Mouse (Mus musculus) heart, postnatal 4 days (tissue): ENCODE results near the gene Pls3. TPM values are rescaled to one million over a fixed set of nuclear protein-coding genes. Genes with fewer than 3 reads are reported as not detected.
A peak's percentile ranks its signal among the peaks of the same experiment; 100 is the strongest.

ENCODE experiments used
- DNase-seq: peaks from one replicate; pipeline ENCODE4 v3.0.0; 2021
- total RNA-seq, 2 experiments: library from RNA; stranded (reverse); gene quantifications; 2 replicates each; pipeline ENCODE4 v1.2.3; 2021

Pls3 gene
- total RNA-seq: 10 to 100 TPM; 76.0 to 78.7 TPM

DNA sequence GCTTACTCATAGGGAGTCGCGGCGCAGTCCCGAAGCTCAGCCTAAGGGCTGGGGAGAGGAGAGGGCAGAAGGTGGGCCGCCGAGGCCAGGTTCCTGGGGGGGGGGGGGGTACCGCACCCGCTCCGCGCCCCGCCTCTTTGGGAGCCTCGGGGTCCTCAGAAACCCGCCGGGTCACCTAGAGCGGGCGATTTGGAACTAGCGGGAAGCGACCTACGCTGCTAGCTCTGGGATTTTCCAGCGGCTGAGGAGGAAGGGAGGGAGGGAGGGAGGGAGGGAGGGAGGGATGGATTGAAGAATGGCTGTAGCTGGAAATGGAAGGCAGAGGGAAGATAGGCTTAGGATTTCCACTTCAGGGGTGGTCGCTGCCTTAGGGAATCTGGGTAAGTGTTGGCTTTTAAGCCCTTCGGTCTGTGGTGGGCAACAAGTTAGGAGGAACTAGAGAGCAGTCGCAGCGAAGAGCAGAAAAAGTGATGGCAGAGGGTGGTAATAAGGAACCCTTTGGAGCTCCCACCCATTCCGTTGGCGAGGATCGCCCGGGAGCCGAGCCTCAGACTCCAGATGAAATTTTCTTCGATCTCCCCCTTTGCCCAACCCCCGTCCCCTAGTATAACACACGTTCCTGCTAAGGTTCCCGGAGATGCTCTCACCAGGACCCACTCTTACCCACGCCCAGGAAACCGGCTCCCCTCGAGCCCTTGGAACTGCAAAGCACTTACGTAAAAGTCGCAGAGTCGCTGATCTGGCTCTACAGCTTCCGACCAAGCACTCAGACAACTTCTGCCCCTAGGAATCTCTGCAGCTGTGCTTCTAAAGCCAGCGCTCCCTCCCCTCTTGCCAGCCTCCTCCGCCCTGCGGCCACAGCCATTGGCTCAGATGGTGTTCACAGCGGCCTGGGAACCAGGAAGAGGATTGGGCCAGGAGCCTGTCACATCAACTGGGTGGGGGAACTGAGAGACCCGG lies at the start of gene Pls3:
Gene Pls3 (minus strand): TSS at position 851 of the 960 bp plus-strand sequence.
- peak; percentile 85 for DNase-seq

DNA sequence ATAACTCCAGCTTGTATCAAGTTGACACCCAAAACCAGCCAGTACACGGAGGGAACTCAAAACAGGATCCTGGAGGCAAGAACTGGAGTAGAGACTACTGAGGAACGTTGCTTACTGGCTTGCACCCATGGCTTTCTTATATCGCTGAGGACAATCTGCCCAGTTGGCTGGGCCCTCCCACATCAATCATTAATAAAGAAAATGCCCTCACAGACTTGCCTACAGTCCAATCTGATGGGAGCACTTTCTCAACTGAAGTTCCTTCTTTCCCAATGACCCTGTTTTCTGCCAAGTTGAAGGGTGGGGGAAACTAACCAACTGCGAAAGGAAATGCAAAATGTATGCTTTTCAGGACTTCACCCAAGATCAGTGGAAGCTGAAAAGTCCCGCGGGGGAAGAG lies 20.7 kb upstream of the Pls3 start:
- DNase-seq: no peak

- DNase-seq: no peak
Observed at GRCm38 (mm10) chrX:75875566-75875965, 584 bp upstream of the Pls3 start.

GRCm38 (mm10) chrX:75873813-75874212 lies 1.2 kb downstream of the Pls3 start:
- peak; percentile 42 for DNase-seq

DNA sequence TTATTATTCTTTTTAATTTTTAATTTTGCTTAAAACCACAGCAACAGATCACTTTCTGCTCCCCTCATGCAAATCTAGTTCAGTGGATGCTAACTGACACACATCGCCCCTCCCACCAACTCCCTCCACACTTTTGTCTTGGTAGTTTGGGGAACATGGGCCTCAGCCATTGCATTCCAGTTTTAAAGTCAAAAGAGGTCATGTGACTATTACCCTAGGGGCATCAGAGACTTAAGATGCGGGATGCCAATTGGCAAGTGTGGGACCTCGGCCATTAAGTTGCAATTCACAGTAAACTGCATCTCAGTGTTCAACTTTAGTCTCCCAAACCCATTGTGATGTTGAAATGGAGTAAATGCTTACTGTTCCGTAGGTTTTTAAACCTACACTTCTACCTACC lies 1.7 kb downstream of the Pls3 start:
- no peak for DNase-seq

DNA sequence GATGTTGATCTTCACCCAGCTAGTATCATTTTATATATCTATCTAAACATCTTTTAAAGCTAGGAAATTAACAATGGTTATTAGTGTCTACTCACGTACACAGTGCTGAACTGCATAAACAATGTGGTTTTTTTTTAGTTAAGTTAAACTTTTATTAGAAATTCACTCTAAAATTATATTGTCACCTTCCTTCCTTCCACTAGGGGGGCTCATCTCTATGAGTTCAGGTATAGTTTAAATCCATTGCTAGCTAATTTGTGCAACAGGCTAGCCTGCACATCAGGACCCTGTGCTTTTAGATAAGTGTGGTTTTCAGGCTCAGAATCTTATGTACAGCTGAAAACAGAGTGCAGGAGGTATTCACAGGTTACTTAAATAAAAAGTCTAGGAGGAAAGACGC lies 3.1 kb downstream of the Pls3 start:
- DNase-seq: no peak

DNA sequence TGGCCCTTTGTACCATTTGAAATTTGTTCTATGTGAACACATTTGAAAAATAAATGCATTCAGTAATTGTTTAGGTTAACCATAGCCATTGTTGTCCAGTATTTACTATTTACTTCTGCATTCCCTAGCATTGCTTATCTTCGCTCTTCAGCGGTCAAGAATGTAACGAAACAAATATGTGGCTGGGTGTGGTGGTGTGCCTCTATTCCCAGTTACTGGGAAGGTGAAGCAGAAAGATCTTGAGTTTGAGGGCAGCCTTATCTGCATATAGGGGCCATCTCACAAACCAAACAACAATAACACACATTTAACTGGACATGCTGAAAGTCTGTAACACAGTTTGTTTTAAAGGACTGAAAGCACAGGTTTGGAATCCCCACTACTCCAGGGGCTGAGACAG lies 13.3 kb downstream of the Pls3 start:
- DNase-seq: no peak

DNA sequence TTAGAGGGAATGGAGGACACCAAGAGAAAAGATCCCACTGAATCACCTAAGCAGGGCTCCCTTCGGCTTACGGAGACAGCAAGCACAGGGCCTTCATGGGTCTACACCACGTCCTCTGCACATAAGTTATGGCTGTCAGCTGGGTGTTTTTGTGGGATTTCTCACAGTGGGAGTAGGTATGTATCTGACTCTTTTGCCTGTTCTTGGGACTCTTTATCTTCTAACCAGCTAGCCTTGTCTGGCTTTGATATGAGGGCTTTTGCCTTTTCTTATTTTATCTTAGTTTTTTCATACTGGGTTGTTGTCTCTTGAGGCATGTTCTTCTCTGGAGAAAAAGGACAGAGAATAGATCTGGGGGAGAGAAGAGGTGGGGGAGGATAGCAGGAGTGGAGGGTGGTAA lies 20.7 kb downstream of the Pls3 start:
- DNase-seq: no peak

- DNase-seq: no peak
Observed at GRCm38 (mm10) chrX:75844290-75844689, 30.7 kb downstream of the Pls3 start.

DNA sequence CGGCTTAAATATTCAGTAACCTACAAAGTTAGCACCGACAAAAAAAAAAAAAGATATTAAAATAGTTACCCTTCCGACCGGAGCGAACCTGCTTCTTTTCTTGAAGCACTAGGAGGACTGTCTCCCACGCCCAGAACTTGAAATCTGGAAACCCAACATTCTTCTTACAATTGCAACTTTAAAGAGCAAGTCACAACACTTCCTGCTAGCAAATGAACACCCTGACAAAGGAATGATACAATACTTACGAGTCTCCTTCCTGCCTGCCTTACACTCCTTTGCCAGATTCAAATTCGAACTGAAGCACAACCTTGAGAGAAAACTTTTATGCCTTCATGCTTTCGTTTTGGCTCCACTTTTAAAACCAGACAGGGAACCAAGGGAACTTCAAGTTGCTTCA lies 32.1 kb downstream of the Pls3 start:
- no peak for DNase-seq

GRCm38 (mm10) chrX:75842120-75842519 lies 32.9 kb downstream of the Pls3 start:
- DNase-seq: no peak

GRCm38 (mm10) chrX:75840263-75840662 lies 34.7 kb downstream of the Pls3 start:
- DNase-seq: no peak

GRCm38 (mm10) chrX:75834836-75835235 lies 40.1 kb downstream of the Pls3 start:
- no peak for DNase-seq

DNA sequence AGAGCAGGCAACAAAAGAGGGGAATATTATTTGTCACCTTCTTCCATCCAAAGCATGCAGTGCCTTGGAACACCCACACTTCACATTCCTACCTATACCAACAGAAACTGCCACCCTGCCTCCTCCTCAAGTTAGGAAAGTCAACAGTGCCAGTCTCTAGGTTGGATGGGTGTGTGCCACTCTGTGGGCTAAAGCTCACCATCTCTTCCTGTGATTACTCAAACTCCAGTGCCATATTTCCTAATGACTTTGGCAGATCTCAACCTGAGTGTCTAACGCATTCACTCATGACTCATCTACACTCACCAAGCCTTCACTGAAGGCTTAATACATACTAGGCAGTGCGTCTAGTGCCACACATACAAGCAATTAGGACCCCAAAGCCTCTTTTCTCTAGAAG lies 40.7 kb downstream of the Pls3 start:
- DNase-seq: no peak

GRCm38 (mm10) chrX:75833006-75833641 lies 41.9 kb downstream of the Pls3 start:
- no peak for DNase-seq

DNA sequence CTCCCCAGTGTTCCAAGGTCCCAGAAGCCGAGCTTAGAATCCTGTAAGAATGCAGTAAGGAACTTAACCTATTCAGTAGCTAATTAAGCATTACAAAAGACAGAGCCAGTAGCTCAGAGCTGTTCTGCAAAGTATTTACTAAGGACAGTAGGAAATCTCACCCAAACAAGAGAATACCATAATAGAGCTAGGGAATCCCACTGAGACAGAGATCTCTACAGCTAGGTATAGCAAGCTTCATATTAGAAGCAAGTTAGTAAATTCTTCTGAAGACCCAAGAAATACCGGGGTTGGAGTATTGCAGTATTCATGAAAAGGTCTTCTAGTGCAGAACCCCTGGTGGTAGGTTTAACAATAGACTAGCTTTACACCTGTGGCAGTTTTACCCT lies 45.1 kb downstream of the Pls3 start:
- no peak for DNase-seq

DNA sequence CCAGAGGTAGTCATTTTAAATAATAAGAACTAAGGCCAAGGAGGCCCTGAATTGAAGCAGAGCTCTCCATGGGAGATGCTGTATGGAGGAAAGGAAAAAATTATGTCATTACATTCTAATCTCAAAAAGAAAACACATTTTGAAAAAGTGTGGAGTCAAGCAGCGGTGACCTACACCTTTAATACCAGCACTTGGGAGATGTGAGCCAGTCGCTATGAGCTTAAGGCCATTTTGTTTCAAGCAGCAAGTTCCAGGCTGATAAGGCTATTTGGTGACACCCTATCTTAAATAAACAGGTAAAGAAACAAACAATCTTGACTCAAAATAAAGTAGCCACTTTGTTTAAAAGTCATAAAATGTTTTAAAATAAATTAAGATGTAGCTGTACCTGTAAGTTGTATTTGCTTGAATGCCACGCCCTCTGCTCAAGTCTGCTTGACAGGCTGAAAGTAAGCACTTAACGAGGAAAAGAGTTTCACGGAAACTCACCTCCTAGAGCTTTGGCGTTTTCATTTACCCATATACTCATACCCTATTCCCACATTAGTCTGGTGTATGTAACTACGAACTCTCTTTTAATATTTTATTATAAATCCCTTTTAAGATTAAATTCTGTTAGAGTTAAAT lies 45.6 kb downstream of the Pls3 start:
- DNase-seq: no peak

GRCm38 (mm10) chrX:75818647-75819271 lies 56.2 kb downstream of the Pls3 start:
- no peak for DNase-seq

GRCm38 (mm10) chrX:75814958-75815357 lies 60.0 kb downstream of the Pls3 start:
- no peak for DNase-seq

- DNase-seq: no peak
Observed at GRCm38 (mm10) chrX:75814123-75814522, 60.9 kb downstream of the Pls3 start.

DNA sequence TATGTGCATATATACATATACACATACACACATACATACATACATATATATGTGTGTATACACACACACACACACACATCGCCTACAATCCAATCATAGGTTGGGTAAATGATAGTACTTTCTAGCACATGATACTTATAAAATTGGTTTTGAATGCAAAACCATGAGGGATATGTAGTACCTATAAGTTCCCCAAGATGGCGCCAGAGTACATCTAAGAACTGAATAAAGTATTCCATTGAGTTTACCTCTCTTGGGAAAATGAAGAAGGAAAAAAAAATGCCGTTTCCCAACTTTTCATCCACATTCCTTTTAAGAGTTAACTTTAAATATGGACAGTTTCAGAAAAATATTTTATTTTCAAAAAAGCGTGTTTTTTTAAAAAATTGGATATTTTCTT lies 78.4 kb downstream of the Pls3 start:
- DNase-seq: peak; percentile 52

DNA sequence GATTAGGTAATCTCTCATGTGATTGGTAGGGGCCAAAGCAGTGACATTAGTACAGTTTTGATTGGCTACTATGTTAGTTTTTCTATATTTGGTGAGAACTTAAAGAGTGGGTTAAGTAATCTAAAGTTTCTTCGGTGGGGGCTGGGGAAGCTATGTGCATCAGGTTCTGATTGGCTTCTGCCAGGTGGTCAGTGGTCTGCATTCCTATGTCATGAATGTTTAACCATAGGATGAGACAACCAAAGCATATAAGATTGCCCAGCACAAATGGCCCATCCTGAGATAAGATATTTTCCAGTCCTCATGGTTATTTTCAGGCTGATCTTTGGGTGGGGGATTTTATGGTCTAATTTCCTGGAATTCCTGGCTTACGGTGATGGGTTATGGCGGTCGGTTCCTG lies 95.2 kb downstream of the Pls3 start:
- no peak for DNase-seq

DNA sequence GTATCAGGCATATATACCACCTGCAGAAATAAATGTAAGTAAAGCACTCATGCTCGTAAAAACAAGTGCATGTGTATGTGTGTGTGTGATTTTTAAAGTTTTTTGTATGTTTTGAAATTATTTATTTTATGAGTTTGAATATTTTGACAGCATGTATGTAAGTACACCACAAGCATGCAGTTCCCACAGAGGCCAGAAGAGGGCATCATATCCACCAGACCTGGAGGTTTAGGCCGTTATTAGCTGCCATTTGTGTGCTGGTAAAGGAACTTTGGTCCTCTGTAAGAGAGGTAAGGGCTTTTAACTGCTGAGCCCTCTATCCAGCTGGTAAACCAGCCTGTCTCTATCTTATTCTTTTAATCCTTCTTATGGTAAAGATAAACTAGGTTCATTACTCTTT lies 97.5 kb downstream of the Pls3 start:
- peak; percentile 19 for DNase-seq
